Mouse (Mus musculus) common myeloid progenitor, adult 5-6 weeks (primary cell): ENCODE measurements around the gene Gipc2. TPM values are rescaled to one million over a fixed set of nuclear protein-coding genes. Genes with fewer than 3 reads are reported as not detected.
A peak's percentile ranks its signal among the peaks of the same experiment; 100 is the strongest.

Source experiments
- ATAC-seq: replicated peaks from 2 replicates; pipeline ENCODE4 v1.8.0; 2016; ENCODE audit warnings: low read depth, mild to moderate bottlenecking, moderate TSS enrichment, inconsistent platforms; ENCODE audit not compliant: poor library complexity, severe bottlenecking
- total RNA-seq: library from RNA; stranded (forward); fragments of 200-1000, 187-1606 nt; gene quantifications from 2 replicates; pipeline ENCODE4 v1.2.3, GENCODE M21; 2017

Gene Gipc2
- total RNA-seq, 1 experiment from 2014 or later, result 1.2 TPM

- ATAC-seq, result no peak
These were observed 64.6 kb downstream of the Gipc2 start for GRCm38 (mm10) chr3:152101459-152101858.

GRCm38 (mm10) chr3:152100119-152100818 is 65.8 kb downstream of the Gipc2 start:
- 0 out of 2 replicates have a peak, but pooled peaks have one; percentile 1 for ATAC-seq

GRCm38 (mm10) chr3:152095030-152095429 is 71.0 kb downstream of the Gipc2 start:
- ATAC-seq, result peak; percentile 75

GRCm38 (mm10) chr3:152092385-152093057 is 73.5 kb downstream of the Gipc2 start:
- ATAC-seq, result peak; percentile 41; the same call in 1 of the 2 replicates

- peak; percentile 77 for ATAC-seq
These were observed 76.9 kb downstream of the Gipc2 start for GRCm38 (mm10) chr3:152089178-152089577.

GRCm38 (mm10) chr3:152081381-152081780 is 84.6 kb downstream of the Gipc2 start:
- no peak for ATAC-seq

GRCm38 (mm10) chr3:152076088-152076487 is 89.9 kb downstream of the Gipc2 start:
- no peak for ATAC-seq

GRCm38 (mm10) chr3:152069001-152069400 is 97.0 kb downstream of the Gipc2 start:
- no peak for ATAC-seq

- ATAC-seq, result no peak
These were observed 97.7 kb downstream of the Gipc2 start for GRCm38 (mm10) chr3:152068311-152068710.

- ATAC-seq, result no peak
These were observed 99.3 kb downstream of the Gipc2 start for GRCm38 (mm10) chr3:152066696-152067095.

- no peak for ATAC-seq
These were observed 100.2 kb downstream of the Gipc2 start for GRCm38 (mm10) chr3:152065806-152066205.

GRCm38 (mm10) chr3:152064166-152064565 is 101.9 kb downstream of the Gipc2 start:
- no peak for ATAC-seq

- no peak for ATAC-seq
These were observed 103.2 kb downstream of the Gipc2 start for GRCm38 (mm10) chr3:152062806-152063205.

- no peak for ATAC-seq
These were observed 104.9 kb downstream of the Gipc2 start for GRCm38 (mm10) chr3:152061145-152061544.

- no peak for ATAC-seq
These were observed 107.8 kb downstream of the Gipc2 start for GRCm38 (mm10) chr3:152058235-152058634.

GRCm38 (mm10) chr3:152054260-152054659 is 111.8 kb downstream of the Gipc2 start:
- ATAC-seq, result no peak

GRCm38 (mm10) chr3:152051959-152052358 is 114.1 kb downstream of the Gipc2 start:
- no peak for ATAC-seq

GRCm38 (mm10) chr3:152047914-152048313 is 118.1 kb downstream of the Gipc2 start:
- ATAC-seq, result no peak

GRCm38 (mm10) chr3:152046895-152047294 is 119.1 kb downstream of the Gipc2 start:
- ATAC-seq, result no peak
